Mouse (Mus musculus): ENCODE measurements at regions not wholly inside any gene's neighbourhood (a gene's known extent, or its start where the extent isn't known, plus 50 kb on each side); places are given as distances from the start of the nearest gene placed in this dataset.

DNA sequence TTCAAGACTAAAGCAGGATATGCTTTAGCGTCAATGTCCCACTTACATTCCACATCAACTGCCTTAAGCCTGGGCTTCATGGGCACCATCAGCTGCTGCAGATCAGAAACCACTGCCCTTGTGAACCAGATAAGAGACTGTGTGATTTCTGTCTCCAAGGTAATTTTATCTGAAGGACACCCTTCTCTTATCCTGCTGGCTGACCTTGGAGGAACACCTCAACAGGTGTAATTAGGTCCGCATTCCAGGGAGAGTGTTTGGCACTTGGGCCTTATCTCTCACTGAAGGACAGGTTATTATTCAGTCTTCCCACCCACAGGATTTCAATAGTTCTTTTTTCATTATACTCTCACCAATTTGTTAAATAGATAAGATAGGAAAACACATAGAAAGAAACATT, 583.1 kb upstream of the Kdm8 start:
- CTCF ChIA-PET: no interaction called here

DNA sequence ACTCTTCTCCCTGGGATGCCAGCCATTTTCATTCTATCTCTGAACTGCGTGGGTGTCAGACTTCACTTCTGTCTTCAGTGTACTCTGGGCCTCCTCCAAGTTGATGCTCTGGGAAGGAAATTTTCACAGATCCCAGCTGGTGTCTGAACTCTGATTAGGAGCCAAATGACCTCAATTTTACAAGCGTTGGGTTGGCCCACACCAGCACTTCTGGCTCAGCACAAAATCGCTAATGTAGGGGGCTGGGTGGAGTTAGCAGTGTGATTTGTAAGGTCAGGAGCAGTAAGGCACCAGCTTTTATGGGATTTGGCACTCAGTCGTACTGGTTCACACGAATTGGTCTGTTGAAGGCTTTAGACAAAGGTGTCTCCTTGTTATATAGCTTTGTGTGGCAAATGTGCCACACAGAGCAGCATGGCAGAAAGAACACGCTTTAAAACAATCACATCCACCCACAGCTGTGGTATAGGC, 576.3 kb upstream of the Kdm8 start:
- CTCF ChIA-PET: no interaction called here

DNA sequence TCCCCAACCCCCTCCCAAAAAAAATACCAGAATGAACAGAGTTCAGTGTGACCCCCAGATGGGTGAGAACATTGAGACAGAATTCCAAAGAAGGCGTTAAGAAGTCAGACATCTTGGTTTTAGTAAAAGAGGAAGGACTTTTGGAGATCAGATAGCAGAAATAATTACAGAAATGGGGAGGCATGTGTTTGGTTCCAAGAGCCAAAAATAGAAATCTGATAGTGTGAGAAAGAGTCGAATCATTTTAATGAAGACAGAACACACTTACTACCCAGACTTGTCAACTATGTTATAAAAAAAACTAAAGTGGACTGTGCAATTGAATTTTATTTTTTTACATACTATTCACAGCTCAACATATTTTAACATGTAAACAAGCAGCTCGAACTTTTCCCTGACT, 575.9 kb upstream of the Kdm8 start:
- CTCF ChIA-PET: no interaction called here

GRCm38 (mm10) chr7:124880771-124881170, 563.7 kb upstream of the Kdm8 start:
- CTCF ChIA-PET: no interaction called here

GRCm38 (mm10) chr7:124907233-124907632, 537.2 kb upstream of the Kdm8 start:
- CTCF ChIA-PET: no interaction called here

DNA sequence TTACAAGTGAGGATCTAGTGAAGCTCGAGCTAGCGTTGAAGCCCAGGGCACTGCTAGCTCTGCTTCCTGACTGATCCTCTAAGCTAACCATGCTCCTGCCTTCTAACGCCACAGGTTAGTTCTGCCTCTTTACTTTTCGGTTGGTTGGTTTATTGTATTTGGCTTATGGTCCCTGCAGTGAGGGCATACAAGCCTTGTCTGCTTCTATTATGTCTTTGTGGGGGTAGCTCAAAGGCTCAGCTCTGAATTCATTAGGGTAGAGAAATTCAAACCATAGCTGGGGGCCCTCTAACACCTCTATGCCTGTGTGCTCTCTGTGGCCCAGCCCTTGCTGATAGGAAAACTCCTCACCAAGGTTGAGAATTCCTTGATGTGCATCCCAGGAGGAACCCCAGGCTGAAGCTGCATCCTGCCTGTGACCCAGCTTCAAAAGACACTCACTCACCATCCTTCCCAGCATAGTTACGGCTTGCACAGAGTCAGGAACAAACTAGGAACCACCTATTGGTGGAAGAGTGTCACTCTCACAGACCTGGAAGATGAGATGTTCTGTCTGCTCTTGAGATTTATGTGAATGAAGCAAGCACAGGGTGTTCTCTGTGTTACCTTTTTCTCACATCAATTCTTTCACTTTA, 536.7 kb upstream of the Kdm8 start:
- CTCF ChIA-PET: no interaction called here

DNA sequence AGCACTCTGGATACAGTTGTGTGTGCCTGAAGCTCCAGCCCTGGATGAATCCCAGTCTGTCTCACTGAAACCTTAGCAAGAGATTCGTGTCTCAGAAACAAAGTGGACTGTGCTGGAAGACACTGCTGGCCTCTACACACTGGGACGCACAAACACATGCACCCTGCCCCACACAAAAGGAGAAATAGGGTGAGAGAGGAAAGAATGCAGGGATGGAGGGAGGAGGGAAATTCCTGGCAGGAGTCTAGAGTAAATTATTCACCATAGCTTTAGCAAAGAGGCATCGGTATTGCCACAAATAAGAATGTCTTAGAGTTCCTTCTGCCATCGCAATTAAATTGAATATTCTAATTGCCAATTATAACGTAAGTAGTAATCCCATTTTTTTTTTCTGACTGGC, 530.4 kb upstream of the Kdm8 start:
- CTCF ChIA-PET: interaction anchor here (0.7 kb wide), 1 partner anchor 166 kb away, joined by 3 read pairs; no protein-coding TSS in a partner anchor

DNA sequence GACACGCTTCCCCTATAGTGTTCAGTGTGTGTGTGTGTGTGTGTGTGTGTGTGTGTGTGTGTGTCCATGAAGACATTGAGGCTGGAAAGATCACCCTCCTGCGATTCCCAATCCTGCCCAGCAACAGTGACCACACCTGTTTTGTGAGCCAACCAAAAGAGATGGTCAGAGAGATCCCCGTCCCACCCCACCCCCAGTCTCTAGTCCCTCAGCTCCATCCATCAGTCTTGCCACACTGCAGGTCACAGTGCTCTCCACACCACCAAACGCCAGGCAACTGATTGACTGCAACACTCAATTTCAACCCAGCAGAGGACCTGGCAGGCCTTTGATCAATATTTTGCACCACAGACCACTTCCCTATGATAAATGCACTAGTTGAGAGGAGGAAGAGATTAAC, 530.0 kb upstream of the Kdm8 start:
- CTCF ChIA-PET: interaction anchor here (0.7 kb wide), 1 partner anchor 166 kb away, joined by 3 read pairs; no protein-coding TSS in a partner anchor

DNA sequence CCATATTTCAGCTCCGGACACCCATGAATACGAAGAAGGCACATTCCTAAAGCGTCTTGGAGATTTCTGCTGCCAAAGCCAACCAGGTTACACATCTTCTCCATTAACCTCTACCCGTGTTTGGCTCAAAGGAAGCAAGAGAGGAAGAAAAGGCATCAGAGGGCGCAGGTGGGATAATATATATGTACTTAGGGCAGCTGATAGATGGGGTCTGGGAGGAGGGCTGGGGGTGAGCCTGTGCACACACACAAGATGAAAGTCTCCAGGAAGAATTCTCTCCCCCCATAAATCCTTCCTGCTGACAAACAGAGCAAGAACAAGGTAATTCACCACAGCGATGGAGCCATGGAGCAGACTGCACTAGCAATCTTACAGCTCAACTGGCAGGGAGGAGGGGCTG, 529.5 kb upstream of the Kdm8 start:
- CTCF ChIA-PET: no interaction called here

- CTCF ChIA-PET: no interaction called here
These were observed 528.8 kb upstream of the Kdm8 start for GRCm38 (mm10) chr7:124915637-124916036.

- CTCF ChIA-PET: no interaction called here
These were observed 526.8 kb upstream of the Kdm8 start for GRCm38 (mm10) chr7:124917606-124918120.

DNA sequence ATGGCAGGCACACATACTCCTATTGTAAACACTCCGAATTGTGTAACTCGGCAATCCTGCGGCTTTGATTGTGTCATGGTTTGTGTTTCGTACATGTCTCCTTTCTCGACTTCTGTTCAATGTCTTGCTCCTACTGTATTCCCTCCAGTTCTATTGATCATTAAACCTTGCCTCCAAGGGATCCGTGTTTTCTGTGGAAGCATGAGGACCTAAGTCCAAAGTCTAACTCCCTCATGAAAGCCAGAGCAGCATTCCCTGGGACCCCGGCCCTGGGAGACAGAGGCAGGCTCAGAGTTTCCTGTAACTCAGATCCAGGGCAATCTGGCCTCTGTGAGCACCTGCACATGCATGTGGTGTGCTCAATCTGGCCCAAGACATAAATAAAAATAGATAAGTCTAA, 521.7 kb upstream of the Kdm8 start:
- CTCF ChIA-PET: no interaction called here

GRCm38 (mm10) chr7:124933573-124933972, 510.9 kb upstream of the Kdm8 start:
- CTCF ChIA-PET: no interaction called here

DNA sequence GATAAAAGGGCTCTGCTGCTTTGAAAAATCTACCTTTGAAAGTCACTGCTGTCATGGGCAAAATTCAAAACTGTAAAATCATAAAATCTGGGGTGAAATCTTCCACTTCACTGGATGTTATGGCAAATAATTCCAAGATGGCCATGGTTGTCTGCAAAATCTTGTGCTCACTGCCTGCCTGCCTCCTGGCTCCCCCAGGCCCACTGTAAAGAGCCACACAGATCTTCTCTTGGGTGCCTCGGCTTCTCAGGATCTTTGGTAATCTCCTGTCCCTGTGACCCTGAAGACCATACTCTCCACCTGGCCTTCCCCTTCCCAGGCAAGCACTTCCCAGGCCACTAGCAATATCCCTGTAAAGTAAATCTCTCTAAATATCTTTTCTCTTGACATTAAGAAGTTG, 505.1 kb upstream of the Kdm8 start:
- CTCF ChIA-PET: no interaction called here

DNA sequence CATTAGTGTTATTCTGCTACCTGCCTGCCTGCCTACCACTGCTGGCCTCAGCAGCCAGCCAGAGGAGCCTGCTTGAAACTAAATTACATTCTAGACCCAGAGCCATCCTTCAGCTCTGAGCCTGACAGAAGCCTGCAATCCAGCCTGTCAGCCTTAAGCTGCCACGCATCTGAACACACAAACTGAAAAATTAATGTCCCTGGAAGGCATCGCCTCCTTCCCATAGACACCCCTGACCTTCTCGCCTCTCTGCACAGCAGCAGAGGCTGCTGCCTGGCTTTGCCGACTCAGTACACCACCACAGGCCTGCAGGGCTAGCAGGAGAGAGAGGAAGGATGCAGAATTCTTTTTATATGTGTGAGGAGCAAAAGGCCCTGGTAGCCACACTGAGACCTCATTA, 502.9 kb upstream of the Kdm8 start:
- CTCF ChIA-PET: no interaction called here

DNA sequence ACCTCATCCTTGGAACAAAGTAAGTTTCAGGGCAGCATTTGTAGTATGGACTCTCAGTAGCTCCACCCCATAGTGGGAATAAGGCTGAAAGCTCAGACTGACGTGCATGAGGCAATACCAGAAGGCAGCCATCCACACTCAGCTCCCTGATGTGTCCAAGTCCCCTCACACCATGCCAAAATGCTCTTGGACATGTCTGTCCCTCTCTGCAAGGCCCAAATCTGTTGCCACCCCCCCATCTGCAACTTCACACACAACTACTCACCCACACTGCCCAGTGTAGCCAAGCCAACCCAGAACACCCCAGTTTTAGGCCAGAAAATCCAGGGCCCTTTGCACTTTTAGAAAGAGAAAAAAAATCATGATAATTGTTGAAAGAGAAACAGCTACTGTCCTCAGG, 498.1 kb upstream of the Kdm8 start:
- CTCF ChIA-PET: no interaction called here

DNA sequence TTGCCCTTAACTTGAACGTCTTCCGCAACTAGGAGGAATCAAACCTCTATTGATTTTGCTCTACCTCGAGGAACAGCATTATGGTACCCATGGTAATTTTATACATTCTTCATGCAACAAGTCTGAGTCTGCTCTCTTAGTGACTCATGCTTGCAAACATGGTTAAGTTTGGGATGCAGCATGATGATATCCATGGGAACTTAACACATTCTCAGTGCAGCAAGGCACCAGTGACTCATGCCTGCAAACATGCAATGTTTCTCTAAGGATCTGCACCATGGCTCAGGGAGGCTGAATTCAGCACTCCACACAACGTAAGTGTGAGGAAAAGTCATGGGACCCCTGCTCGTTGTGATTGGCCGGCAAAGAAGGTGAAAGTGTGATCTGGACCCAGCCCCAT, 487.1 kb upstream of the Kdm8 start:
- CTCF ChIA-PET: no interaction called here

GRCm38 (mm10) chr7:124974870-124975488, 469.5 kb upstream of the Kdm8 start:
- CTCF ChIA-PET: no interaction called here

- CTCF ChIA-PET: no interaction called here
These were observed 455.0 kb upstream of the Kdm8 start for GRCm38 (mm10) chr7:124989456-124989855.

- CTCF ChIA-PET: no interaction called here
These were observed 453.8 kb upstream of the Kdm8 start for GRCm38 (mm10) chr7:124990695-124991094.

DNA sequence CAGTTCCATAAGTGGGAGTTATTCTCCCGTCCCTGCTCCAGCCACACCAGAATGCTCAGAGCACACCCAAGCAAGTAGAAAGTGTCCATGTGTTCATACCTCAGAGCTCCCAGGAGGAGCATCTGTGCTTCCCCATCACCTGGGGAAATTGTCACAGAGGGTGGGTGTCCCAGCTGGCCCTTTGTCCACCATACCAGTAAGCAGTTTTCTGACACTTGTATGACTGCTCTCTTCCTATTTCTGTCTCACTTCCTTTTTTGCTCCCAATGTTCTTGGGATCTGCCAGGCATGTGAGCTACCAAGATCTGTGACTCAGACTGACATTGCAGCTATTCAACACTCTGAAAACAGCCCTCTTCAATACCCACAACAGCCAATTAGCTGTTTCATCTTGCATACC, 447.9 kb upstream of the Kdm8 start:
- CTCF ChIA-PET: no interaction called here

- CTCF ChIA-PET: no interaction called here
These were observed 443.8 kb upstream of the Kdm8 start for GRCm38 (mm10) chr7:125000669-125001068.

GRCm38 (mm10) chr7:125005638-125006037, 438.8 kb upstream of the Kdm8 start:
- CTCF ChIA-PET: no interaction called here

DNA sequence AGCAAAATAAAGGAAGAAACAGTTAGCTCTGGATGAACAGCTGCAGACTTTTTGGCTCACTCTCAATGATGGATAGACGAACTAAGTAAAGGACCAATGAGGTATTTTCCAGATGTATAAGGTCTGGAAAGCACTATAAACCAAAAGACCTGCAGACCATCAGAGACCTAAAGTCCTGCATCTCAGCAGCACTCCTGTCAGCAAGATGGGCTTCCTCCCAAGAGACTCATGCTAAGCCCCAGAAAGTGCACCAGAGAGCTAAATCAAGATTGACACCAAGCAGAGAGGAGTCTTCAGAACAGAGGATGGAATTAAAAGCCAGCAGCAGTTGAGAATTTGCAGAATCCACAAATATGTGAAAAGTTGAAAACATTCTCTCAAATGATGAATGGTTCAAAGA, 425.2 kb upstream of the Kdm8 start:
- CTCF ChIA-PET: no interaction called here

Measured in spleen, embryonic (tissue).